Mouse (Mus musculus): Measurements from ENCODE around the gene Tgm7.
"Not testable (repeated sequence)": the region's sequence is repeated elsewhere in the genome, so short reads cannot be mapped to it uniquely, and the experiment has no call there.

The Tgm7 gene

DNA sequence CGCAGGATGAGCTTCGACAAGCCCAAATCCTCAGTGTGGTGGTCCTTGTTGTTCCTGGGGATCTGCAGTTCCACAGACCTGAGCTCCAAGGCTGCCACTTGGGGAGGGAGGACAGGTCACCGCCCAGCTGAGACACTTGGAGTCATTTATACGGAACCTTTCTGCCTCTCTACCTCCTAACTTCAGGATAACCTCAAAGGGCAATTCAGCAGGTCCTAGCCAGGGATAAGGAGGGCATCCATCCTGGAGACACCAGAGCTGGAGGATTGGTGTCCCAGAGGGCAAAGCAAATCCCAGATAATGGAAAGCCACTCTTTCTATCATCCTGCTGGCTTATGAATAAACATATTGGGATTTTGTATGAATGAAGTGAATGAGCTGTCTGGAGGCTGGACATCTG is at the start of gene Tgm7:
Tgm7 (minus strand) TSS at position 101 of the 400 bp plus-strand sequence.
- no peak for DNase-seq (ENCODE audit: extremely low read depth, low read depth)

DNA sequence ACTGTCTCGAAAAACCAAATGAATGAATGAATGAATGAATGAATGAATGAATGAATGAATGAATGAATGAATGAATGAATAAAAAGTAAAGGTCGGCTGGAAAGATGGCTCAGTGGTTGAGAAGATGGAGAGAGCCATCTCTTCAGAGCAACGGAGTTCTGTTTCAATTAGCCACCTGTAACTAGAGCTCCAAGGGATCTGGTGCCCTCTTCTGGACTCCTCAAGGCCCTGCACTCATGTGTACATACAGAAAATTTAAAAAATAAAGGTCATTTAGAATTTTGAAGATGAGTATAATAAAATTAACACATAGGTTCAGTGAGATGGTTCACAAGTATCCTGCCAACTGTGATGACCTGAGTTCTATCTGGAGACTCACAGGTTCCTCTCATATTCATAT is 43.5 kb upstream of the Tgm7 start:
- peak; percentile 9 for DNase-seq (ENCODE audit: extremely low read depth, low read depth)

DNA sequence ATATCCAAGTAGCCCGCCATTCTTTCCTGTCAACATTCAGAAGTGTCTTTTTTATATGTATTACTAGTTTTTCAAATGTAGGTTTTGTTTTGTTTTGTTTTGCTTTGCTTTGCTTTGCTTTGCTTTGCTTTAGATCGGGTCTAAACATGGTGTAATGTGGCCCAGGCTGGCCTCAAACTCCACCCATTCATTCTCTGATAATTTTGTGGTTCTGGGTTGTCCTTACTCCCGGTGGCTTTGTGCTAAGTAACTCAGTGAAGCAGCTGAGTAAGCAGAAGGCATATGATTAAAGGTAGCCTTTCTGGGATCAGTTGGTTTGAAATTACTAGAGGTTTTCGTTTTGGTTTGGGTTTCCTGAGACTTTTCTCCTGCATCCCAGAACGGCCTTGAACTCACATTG is 40.1 kb upstream of the Tgm7 start:
- no peak for DNase-seq (ENCODE audit: extremely low read depth, low read depth)

DNA sequence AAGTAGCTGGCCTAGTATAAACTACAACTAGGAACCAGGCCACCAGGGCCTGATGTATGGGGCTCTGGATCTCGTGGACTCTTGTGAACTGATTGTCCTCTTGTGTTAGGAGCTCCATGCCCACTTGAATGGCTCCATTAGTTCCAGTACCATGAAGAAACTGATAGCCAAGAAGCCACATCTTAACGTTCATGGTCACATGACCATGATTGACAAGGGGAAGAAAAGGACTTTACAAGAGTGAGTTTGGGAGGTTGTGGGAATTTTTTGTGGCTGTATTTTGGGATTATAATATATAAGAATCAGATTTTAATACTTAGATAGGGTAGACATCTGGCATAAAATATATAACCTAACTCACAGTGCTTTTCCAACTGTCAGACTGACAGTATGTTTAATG is 32.8 kb upstream of the Tgm7 start:
- peak; percentile 8 for DNase-seq (ENCODE audit: extremely low read depth, low read depth)

DNA sequence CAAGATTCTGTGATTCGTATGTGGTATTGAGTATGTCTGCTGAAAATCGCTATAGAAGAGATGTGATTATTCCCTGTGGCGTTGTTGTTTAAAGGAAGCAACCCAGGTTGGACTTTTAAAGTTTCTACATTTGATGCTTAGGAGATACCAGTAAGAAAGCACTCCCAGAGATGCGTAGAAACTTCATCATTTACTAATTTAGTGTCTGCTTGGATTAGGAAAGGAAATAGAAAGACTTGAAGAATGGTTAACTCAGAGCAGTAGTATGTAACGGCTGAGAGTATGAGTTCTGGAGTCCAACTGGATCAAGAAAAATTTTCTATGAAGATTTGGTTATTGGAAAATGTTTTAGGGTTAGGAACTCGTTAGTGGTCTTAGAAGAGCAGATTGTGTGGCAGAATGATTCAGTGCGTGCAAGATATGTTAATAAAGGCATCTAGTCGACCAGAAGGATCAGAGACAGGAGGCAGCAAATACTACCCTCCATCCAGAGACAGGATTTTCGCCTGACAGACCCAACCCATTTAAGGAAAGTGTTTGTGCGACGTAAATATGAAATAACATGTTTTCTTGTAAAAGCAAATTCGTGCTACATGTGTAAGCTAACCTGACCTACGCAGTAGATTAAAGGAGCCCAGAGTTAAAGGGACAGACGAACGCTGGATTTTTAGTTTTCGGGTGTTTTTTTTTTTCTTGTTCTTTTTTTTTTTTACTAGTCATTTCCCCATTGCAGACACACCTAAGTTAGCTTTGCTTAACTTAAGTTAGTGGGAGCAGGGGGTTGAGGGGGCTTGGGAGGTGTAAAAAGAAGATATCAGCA is 31.8 kb upstream of the Tgm7 start:
- peak; percentile 36 for DNase-seq (ENCODE audit: extremely low read depth, low read depth)

DNA sequence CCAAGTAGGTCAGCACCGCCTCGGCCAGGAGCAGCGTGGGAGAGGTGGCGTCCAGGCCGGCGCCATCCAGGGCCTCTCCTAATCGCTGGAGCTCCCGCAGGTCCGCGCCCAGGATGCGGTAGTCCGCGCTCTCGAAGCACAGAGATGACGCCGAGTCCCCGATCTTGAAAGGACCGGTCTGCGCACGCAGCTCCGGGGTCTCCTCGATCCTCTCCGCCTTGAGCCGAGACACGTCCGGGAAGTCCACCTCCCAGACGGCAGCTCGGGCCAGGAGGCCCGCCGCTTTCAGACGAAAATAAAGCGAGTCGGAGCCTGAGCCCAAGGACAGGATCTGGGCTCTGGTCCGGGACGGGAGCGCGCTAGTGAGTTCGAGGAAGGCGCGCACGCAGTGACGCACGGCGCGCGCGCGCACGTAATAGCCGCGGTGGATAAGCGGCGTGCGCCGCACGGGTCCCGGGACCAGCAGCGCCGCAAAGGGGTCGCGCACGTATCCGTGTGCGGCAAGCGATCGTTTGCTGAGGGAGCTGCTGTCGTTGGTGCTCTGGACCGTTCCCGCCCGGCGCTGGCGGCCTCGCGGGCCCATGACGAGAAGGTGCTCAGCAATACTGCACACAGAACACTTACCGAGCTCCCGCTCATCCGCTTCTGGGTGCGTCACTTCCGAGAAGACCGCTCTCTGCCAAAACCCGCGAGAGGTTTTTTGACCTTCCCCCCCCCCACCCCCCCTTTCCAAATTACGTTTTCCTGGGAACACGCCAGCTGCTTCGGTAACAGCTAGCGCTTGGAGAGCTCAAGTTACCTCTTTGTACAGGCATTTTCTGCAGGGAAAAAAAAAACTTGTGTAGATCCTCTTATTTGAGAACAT is 30.7 kb upstream of the Tgm7 start, which contains the start of the genes Adal and Lcmt2:
Adal (plus strand) TSS at position 411 of the 865 bp plus-strand sequence.
Lcmt2 (minus strand) TSS at position 636 of the 865 bp plus-strand sequence.
- DNase-seq (ENCODE audit: extremely low read depth, low read depth), result peak; percentile 85

DNA sequence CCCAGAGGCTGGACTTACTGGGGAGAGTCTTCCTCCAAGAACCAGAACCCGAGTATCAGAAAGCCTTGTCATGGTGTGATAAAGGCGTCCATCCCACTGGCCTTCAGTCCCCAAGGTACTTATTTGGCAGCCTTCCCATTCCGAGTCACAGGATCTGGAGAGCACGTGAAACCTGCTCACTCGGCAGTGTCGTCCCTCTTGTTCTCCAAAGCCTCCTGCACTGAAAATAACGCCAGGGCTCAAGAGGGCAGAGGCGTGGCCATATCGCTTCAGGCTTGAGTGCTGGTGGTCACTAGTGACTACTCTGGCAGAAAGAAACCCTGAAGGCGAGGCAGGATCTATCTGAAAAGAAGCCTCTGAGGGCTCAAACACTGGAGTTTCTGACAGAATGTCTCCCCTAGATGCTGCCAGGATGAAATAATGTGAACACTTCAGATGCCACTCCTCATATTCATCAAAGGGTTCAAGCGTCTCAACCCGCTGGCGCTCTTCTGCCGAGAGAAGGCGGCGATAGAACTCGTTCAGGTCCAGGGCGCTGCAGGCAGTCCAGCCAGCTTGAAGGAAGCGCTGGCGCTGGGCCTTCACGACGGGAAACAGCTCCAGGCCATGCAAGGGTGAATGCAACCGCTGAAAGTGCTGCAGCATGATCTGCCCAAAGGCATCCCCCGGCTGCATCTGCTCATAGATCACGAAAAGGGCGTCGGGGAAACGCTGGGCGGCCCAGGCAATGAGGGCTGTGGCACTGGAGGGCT is 29.8 kb upstream of the Tgm7 start:
- DNase-seq (ENCODE audit: extremely low read depth, low read depth), result peak; percentile 44

DNA sequence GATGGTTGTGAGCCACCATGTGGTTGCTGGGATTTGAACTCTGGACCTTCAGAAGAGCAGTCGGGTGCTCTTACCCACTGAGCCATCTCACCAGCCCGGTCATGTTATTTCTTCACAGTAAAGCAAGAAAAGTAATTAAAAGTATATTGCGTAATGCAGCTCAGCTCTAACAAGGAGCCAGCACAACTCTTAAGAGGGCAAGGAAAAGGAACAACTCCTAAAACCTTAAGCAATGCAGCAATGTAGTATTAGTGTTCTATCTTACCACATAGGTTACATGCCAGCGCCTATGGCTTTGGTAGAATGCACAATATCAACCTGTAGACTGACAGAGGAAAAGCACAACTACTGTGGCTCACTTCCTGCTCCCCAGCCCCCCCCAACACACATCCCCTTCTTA is 27.8 kb upstream of the Tgm7 start:
- peak; percentile 15 for DNase-seq (ENCODE audit: extremely low read depth, low read depth)

DNA sequence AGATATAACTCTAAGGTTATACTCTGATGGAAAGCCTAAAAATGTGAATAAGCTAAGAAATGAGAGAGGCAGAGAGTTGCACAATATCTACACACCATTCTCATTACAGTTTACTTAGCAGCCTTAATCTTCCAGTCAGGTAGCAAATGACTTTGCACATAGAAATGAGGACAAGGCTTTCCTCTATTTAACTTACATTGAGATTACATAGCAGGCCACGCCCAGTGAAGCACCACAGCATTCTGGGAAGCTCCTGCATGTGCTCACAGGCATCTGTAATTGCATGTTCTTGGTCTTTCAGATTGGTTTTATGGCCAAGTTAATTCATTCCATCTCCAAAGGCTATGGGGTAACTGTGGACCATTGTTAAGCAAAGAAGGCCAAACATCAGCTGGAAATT is 23.2 kb upstream of the Tgm7 start:
- DNase-seq (ENCODE audit: extremely low read depth, low read depth), result no peak

DNA sequence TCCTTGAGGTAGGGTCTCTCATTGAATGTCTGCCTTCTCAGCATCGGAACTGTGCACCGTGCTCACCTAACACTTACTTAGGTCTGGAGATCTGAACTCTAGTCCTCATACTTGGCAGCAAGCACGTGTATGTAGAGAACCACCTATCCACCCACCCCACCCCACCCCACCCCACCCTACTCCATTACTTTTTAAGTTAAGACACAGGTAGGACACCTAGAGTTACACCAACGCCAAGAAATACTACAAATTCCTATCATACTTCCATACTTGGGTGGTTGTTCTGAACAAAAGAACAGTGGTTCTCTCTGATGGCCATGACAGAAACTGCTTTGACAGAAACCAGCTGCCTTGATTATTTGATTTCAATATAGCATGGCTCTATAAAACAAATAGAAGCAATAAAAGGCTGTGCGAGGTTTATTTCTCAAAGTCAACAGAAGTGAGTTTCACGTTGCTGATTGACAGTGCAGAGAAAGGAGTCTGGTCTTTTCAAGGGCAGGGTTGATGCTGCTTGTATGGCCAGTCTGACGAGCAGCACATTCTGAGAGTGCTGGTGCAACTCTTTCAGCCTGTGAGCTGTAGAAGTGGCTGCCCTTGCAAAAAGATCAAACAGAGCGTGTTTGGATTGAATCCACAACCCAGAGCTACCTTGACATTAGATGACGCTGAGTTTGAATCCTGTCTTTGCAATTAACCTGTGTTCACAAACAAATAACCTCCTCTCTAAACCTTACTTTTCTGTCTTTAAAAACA is 19.4 kb upstream of the Tgm7 start:
- DNase-seq (ENCODE audit: extremely low read depth, low read depth), result no peak

DNA sequence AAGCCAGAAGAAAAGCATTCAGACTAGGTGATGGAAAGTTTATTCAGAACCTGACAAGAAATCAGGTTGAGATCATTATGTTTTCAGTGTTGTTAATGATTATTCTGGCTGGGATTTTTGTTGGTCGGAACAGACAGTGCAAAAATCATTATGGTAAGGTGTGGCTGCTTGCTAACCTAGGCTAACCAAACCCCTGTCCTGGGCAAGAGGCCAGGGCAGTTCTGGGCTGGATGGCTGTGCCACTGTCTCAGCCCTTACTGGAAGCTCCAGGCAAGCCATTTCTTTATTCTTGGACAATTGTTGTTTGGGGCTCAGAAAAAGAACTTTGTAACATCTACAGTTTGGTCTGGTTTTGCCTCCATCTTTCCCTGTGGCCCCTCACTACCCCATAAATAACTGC is 17.9 kb upstream of the Tgm7 start:
- no peak for DNase-seq (ENCODE audit: extremely low read depth, low read depth)

DNA sequence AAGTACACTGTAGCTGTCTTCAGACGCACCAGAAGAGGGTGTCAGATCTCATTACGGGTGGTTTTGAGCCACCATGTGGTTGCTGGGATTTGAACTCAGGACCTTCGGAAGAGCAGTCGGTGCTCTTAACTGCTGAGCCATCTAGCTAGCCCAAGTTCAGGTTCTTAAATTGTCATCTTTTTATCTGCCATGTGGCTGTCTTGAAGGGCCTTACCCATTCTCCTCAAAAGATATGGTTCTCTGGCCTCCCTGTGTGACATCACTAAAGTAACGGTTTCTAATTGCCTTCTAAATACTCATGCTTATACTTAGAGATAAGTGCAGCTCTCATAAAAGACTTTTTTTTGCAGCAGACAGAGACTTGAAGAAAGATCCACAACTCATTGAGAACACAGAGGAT is 16.7 kb upstream of the Tgm7 start:
- DNase-seq (ENCODE audit: extremely low read depth, low read depth), result not testable (repeated sequence)

DNA sequence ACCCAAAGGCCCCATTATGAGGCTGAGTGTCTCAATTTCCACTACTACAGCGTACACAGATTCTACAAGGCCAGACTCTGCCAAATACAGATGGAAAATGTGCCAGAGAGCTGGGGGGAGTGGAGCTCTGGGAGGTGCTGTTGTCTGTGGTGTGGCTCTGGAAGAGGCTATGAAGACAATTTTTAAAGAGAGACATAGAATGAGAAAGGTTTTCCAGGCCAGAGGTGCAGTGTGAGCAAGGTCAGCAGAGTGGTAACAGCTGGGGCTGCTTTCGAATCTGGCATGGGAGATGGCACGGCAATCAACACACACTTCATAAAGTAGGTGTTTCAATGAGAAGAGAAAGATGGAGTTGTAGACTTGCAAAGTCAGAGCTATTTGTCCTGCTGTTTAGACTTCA is 9.7 kb upstream of the Tgm7 start:
- DNase-seq (ENCODE audit: extremely low read depth, low read depth), result no peak

DNA sequence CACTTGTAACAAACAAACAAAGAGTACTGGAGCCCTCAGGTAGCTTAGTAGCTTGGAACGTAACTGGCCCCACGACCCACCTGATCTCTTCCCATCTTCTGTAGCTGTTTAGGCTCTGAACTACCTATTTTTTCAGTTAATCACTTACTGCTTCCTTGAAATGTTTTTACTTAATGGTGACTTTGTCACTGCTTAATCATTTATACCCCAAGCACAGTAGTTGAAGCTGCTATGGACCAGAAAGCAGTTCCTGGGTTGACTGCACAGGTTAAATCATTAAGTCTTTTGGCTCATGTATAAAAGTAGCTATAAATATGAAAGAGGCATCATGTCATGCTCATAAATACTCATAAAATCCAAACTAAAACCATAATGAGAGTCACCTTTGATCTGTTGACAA is 5.8 kb upstream of the Tgm7 start:
- no peak for DNase-seq (ENCODE audit: extremely low read depth, low read depth)

DNA sequence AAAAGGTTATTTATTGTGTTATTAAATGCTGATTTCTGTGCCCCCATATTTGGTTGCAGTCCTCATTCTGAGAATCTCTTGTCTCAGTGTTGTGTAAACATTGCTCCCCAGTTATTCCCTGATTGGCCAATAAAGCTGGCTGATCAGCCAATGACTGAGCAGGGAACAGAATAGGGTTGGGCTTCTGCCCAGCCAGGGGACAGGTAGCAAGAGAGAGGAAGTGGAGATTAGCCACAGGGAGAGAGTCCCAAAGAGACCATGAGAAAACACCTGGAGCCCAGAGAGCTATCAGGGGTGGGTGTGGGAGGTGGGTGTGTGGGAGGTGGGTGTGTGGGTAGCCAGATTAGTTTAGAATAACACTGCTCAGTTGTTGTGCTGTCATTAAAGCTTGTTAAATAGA is 3.7 kb downstream of the Tgm7 start:
- no peak for DNase-seq (ENCODE audit: extremely low read depth, low read depth)

DNA sequence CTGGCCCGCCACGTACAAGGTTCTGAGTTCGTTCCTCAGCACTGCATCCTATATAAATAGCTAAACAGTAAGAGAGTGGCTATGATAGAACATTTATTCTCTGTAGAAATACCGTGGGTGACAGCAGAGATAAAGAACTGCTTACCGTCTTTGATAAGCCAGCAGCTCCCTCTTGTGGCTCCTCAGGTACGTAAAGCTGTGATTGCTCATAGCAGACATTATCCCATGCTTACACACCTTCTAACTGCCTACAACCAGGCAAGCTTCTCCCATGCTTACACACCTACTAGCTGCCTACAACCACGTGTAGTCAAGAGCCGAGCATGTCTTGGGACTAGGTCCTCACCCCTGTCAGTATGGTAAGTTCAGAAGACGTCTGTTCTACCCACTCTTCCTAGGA is 7.5 kb downstream of the Tgm7 start:
- DNase-seq (ENCODE audit: extremely low read depth, low read depth), result peak; percentile 65

DNA sequence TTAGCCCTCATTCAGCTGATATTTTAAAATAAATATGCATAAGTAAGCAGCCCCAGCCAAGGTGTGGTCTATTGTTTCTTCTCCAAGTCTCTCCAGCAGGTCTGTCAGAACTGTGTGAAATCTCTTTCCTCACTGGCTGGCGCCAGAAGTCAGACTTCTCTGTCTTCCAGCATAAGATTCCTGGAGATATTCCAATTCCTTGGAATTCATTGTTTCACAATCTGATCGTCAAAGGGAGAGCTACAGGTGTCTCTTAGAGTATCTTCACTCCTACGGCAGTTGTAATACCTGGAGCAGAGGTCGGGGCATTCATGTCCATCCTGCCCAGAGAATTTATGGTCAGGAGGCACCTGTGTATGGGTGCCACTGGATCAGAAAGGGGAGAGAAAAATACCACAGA is 19.8 kb downstream of the Tgm7 start:
- no peak for DNase-seq (ENCODE audit: extremely low read depth, low read depth)

DNA sequence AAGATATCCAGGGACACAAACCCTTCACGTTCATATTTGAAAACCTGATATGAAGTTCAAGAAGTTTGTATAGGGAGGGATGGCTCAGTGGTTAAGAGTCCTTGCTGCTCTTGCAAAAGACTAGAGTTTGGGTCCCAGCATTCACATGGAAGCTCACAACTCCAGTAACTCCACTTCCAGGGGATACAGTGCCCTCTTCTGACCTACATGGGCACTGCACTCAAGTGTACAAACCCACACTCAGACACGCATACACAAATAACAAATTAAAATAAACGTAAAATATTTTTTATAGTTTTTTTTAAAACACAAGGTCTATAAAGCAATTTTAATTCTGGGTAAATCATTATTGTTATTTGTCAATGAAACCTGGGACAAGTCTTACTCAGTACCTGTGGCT is 21.1 kb downstream of the Tgm7 start:
- no peak for DNase-seq (ENCODE audit: extremely low read depth, low read depth)

DNA sequence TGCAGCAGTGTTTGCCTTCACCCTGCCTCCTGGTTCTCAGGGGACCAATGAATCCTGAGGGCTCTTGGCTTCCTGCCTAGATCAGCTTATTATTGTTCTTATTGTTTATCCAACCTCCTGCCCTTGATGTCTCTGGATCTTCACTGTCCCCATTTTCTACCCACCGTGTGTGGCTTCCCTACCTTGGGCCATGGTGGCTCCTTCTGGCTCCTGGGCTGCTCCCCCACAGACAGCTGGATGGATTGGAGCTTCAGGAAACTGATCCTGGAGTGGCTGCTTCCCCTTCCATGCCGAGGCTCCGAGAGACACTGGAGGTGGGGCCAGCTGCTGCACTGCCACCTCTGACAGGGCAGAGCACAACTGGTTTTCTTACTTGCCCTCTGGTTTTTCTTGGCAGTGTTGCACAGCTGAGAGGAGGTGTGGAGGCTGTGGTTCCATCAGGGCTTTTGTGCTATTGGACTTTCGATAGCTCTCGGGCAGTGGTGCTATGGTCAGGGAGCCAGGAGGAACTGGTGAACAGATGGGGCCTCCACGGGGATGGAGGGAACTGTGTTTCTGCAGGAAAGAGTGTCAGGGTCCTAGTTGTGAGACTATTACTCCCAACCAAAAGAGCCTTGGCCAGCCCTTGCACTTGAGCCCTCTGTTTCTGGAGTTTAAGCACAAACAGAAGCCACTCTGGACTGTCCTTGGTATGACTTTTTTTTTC is 24.0 kb downstream of the Tgm7 start, which contains the start of gene Tgm5:
Tgm5 (minus strand) TSS at position 362 of the 706 bp plus-strand sequence.
- no peak for DNase-seq (ENCODE audit: extremely low read depth, low read depth)

DNA sequence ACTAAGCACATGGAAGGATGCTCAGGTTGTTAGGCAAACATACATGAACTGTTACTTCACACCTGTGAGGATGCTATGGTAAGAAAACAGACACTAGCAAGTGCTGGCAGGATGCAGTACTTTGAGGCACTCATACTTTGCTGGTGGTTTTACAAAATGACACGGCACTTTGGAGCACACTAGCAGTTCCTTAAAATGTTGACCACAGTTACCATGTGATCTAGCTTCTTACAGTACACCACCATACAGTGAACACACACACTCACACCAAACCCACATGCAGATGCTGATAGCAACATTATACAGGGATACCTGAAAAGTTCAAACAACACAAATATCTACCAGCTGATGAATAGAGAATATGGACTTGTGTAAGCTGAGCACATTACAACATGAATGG is 27.0 kb downstream of the Tgm7 start:
- DNase-seq (ENCODE audit: extremely low read depth, low read depth), result peak; percentile 46

Measured in MEL-GATA-1-ER (cell line).